Mouse (Mus musculus): ENCODE measurements around the gene Atg7. TPM values are rescaled to one million over a fixed set of nuclear protein-coding genes. Genes with fewer than 3 reads are reported as not detected.
"Not testable (repeated sequence)": the region's sequence is repeated elsewhere in the genome, so short reads cannot be mapped to it uniquely, and the experiment has no call there.

Atg7 gene
- 15.0 and 17.5 TPM in 2 replicates for total RNA-seq (2014; rRNA removed)
- polyA plus RNA-seq (2015; fragmentation: Nextera tagmentation; extraction: Ambion mirVana), result 15.9 and 16.6 TPM in 2 replicates

- peak; percentile 98 for DNase-seq (ENCODE audit: low spot score)
- no peaks in the 10 kb centered on the region; the same call in 1 of the 2 replicates for H3K4me1 ChIP-seq (ENCODE audit: insufficient read depth, low read length)
- peak; percentile 93 for ATAC-seq
- H3K4me2 ChIP-seq (ENCODE audit: low read depth, low read length), result peak within 1 kb of the TSS; percentile 99
- H3K4me3 ChIP-seq (ENCODE audit: low read length), result peak within 1 kb of the TSS; percentile 54
- peak within 1 kb of the TSS; percentile 60 for H3K9ac ChIP-seq (replicated peaks; ENCODE audit: low read length)
- under 1% methylated on average over 38 of the region's 38 CpGs for WGBS
- H3K27ac ChIP-seq, result peak within 1 kb of the TSS; percentile 57
- no peaks in the 10 kb centered on the region for H3K27me3 ChIP-seq (ENCODE audit: insufficient read depth, low read length)
- no peaks in the 10 kb centered on the region for H3K9me3 ChIP-seq (ENCODE audit: low read length)
- no peaks in the 10 kb centered on the region for H3K36me3 ChIP-seq (ENCODE audit: insufficient read depth, low read length)
- no peak for TF ChIP-seq CTCF (IDR thresholded peaks at IDR 0.05; ENCODE audit: low read depth)
Observed at GRCm38 (mm10) chr6:114642601-114643528, at the start of gene Atg7. Gene Atg7 (plus strand): TSS chr6:114643097.

GRCm38 (mm10) chr6:114614076-114614475, 28.8 kb upstream of the Atg7 start:
- WGBS, result 4% methylated on average over 6 of the region's 17 CpGs
- not testable (repeated sequence) for H3K4me3 ChIP-seq (ENCODE audit: low read length); DNase-seq (ENCODE audit: low spot score); H3K9ac ChIP-seq (replicated peaks; ENCODE audit: low read length); H3K27me3 ChIP-seq (ENCODE audit: insufficient read depth, low read length); H3K9me3 ChIP-seq (ENCODE audit: low read length); H3K27ac ChIP-seq; H3K36me3 ChIP-seq (ENCODE audit: insufficient read depth, low read length); H3K4me2 ChIP-seq (ENCODE audit: low read depth, low read length); H3K4me1 ChIP-seq (ENCODE audit: insufficient read depth, low read length); ATAC-seq

- not testable (repeated sequence) for H3K4me2 ChIP-seq (ENCODE audit: low read depth, low read length); DNase-seq (ENCODE audit: low spot score); H3K9me3 ChIP-seq (ENCODE audit: low read length); ATAC-seq; H3K4me1 ChIP-seq (ENCODE audit: insufficient read depth, low read length); H3K9ac ChIP-seq (replicated peaks; ENCODE audit: low read length); H3K4me3 ChIP-seq (ENCODE audit: low read length); H3K36me3 ChIP-seq (ENCODE audit: insufficient read depth, low read length); H3K27me3 ChIP-seq (ENCODE audit: insufficient read depth, low read length); H3K27ac ChIP-seq
- no CpG with 5 or more reads among the region's 14 CpGs for WGBS
Observed at GRCm38 (mm10) chr6:114633886-114634285, 9.0 kb upstream of the Atg7 start.

GRCm38 (mm10) chr6:114643716-114644115, 819 bp downstream of the Atg7 start:
- Histone ChIP-seq H3K27ac (no peak overlapping the region; the same call in 1 of the 2 replicates), H3K36me3 (ENCODE audit: insufficient read depth, low read length) (no peaks in the 10 kb centered on the region), H3K4me3 (ENCODE audit: low read length) (peak overlapping the region; percentile 54), H3K27me3 (ENCODE audit: insufficient read depth, low read length) (no peaks in the 10 kb centered on the region), H3K4me2 (ENCODE audit: low read depth, low read length) (peak overlapping the region; percentile 99), H3K9me3 (ENCODE audit: low read length) (no peaks in the 10 kb centered on the region), H3K9ac (replicated peaks; ENCODE audit: low read length) (peak overlapping the region; percentile 60), H3K4me1 (ENCODE audit: insufficient read depth, low read length) (no peaks in the 10 kb centered on the region; the same call in 1 of the 2 replicates)
- WGBS, result 48% methylated on average over 8 of the region's 8 CpGs
- DNase-seq (ENCODE audit: low spot score) (no peak), ATAC-seq (no peak)
- TF ChIP-seq CTCF (IDR thresholded peaks at IDR 0.05; ENCODE audit: low read depth), result no peak

- Histone ChIP-seq H3K4me1 (ENCODE audit: insufficient read depth, low read length) (no peaks in the 10 kb centered on the region; the same call in 1 of the 2 replicates), H3K27ac (no peak overlapping the region), H3K9ac (replicated peaks; ENCODE audit: low read length) (no peak overlapping the region), H3K36me3 (ENCODE audit: insufficient read depth, low read length) (no peaks in the 10 kb centered on the region), H3K27me3 (ENCODE audit: insufficient read depth, low read length) (no peaks in the 10 kb centered on the region), H3K4me2 (ENCODE audit: low read depth, low read length) (no peak overlapping the region), H3K9me3 (ENCODE audit: low read length) (no peaks in the 10 kb centered on the region), H3K4me3 (ENCODE audit: low read length) (no peak overlapping the region)
- ATAC-seq (no peak), DNase-seq (ENCODE audit: low spot score) (no peak)
- 91% methylated on average over 1 of the region's 1 CpGs for WGBS
- no peak for TF ChIP-seq CTCF (IDR thresholded peaks at IDR 0.05; ENCODE audit: low read depth)
Observed at GRCm38 (mm10) chr6:114644531-114644930, 1.6 kb downstream of the Atg7 start.

GRCm38 (mm10) chr6:114646201-114646600, 3.3 kb downstream of the Atg7 start:
- no peak for ATAC-seq
- H3K36me3 ChIP-seq (ENCODE audit: insufficient read depth, low read length), result no peaks in the 10 kb centered on the region
- no peak overlapping the region for H3K4me3 ChIP-seq (ENCODE audit: low read length)
- no peak for TF ChIP-seq CTCF (IDR thresholded peaks at IDR 0.05; ENCODE audit: low read depth)
- no peak overlapping the region for H3K9ac ChIP-seq (replicated peaks; ENCODE audit: low read length)
- no peaks in the 10 kb centered on the region; the same call in 1 of the 2 replicates for H3K4me1 ChIP-seq (ENCODE audit: insufficient read depth, low read length)
- no peaks in the 10 kb centered on the region for H3K9me3 ChIP-seq (ENCODE audit: low read length)
- no peak overlapping the region for H3K4me2 ChIP-seq (ENCODE audit: low read depth, low read length)
- WGBS, result 65% methylated on average over 1 of the region's 1 CpGs
- H3K27ac ChIP-seq, result no peak overlapping the region
- H3K27me3 ChIP-seq (ENCODE audit: insufficient read depth, low read length), result no peaks in the 10 kb centered on the region
- DNase-seq (ENCODE audit: low spot score), result no peak

- ATAC-seq, result no peak
- WGBS, result 87% methylated on average over 6 of the region's 6 CpGs
- H3K36me3 ChIP-seq (ENCODE audit: insufficient read depth, low read length), result no peaks in the 10 kb centered on the region
Observed at GRCm38 (mm10) chr6:114647011-114647410, 4.1 kb downstream of the Atg7 start.

More at GRCm38 (mm10) chr6:114647011-114647410, 4.1 kb downstream of the Atg7 start:
- no peaks in the 10 kb centered on the region for H3K9me3 ChIP-seq (ENCODE audit: low read length)
- no peaks in the 10 kb centered on the region for H3K27me3 ChIP-seq (ENCODE audit: insufficient read depth, low read length)
- no peak overlapping the region for H3K27ac ChIP-seq
- H3K9ac ChIP-seq (replicated peaks; ENCODE audit: low read length), result no peak overlapping the region
- no peaks in the 10 kb centered on the region; the same call in 1 of the 2 replicates for H3K4me1 ChIP-seq (ENCODE audit: insufficient read depth, low read length)
- no peak overlapping the region for H3K4me2 ChIP-seq (ENCODE audit: low read depth, low read length)
- H3K4me3 ChIP-seq (ENCODE audit: low read length), result no peak overlapping the region
- DNase-seq (ENCODE audit: low spot score), result no peak
- TF ChIP-seq CTCF (IDR thresholded peaks at IDR 0.05; ENCODE audit: low read depth), result no peak

Measured in hindbrain, postnatal 0 days (tissue).